Mouse (Mus musculus) Patski (cell line): ENCODE measurements around the gene Pdik1l. TPM values are rescaled to one million over a fixed set of nuclear protein-coding genes. Genes with fewer than 3 reads are reported as not detected.
A peak's percentile ranks its signal among the peaks of the same experiment; 100 is the strongest.

Experiments
- ATAC-seq: fragments of 100-300 bp; one replicate; pipeline ENCODE4 v1.8.0; 2021
- CTCF ChIA-PET: fragments of 350-600 bp; sonication (Branson Sonifier 250); formaldehyde crosslinking; loops from one replicate; lab custom pipeline; 2022; ENCODE audit warnings: inconsistent platforms; lab: Charles Lee
- POLR2A ChIA-PET: fragments of 350-600 bp; sonication (Branson Sonifier 250); formaldehyde crosslinking; loops from one replicate; lab custom pipeline; 2022; ENCODE audit warnings: antibody characterized with exemption, inconsistent platforms; lab: Charles Lee
- DNase-seq: peaks from one replicate; pipeline ENCODE4 v3.0.0-alpha.2; 2011; ENCODE audit warnings: low read depth, low spot score
- H3K27me3 ChIP-seq: fragments of 371-371 bp; one replicate; pipeline ENCODE4 v1.5.1; 2021
- CTCF ChIP-seq: fragments of 100-300 bp; IDR thresholded peaks from one replicate; pipeline ENCODE4 v1.5.1; 2021
- in situ Hi-C: fragments of 300-500 bp; cut with MboI; formaldehyde crosslinking; loops from 3 replicates; pipeline ENCODE4 v1.11.1; 2018; ENCODE audit warnings: low pct_unique_long_range_greater_than_20kb, mixed read lengths
- polyA plus RNA-seq: library from polyadenylated mRNA; unstranded; gene quantifications from one replicate; pipeline ENCODE4 v1.2.3, GENCODE M21; 2021

Pdik1l gene
- polyA plus RNA-seq, 1 experiment from 2014 or later: 8.7 TPM

- ATAC-seq: no peak
- in situ Hi-C loops: no loop called here
- no peaks in the 10 kb centered on the region for H3K27me3 ChIP-seq
- ChIA-PET POLR2A (no interaction called here), CTCF (interaction anchor here (1.7 kb wide), 1 partner anchor 18 kb away, joined by 3 read pairs; no protein-coding TSS in a partner anchor)
- no peak for TF ChIP-seq CTCF
- no peak for DNase-seq
Observed at GRCm38 (mm10) chr4:134238686-134239085, 49.0 kb downstream of the Pdik1l start.

- ATAC-seq (peak; percentile 44), DNase-seq (no peak)
- no peak for TF ChIP-seq CTCF
- ChIA-PET CTCF (interaction anchor here (0.9 to 1.7 kb wide), 2 partner anchors 17 to 51 kb away, joined by 3 to 4 read pairs; partner anchors contain the start of gene Cep85), POLR2A (no interaction called here)
- in situ Hi-C loops: no loop called here
- H3K27me3 ChIP-seq: no peaks in the 10 kb centered on the region
Observed at GRCm38 (mm10) chr4:134238279-134238651, 49.4 kb downstream of the Pdik1l start, which contains the start of gene Cnksr1. Gene Cnksr1, minus strand, starts transcription at chr4:134238399.

- in situ Hi-C loops: no loop called here
- ChIA-PET POLR2A (no interaction called here), CTCF (interaction anchor here (0.9 to 1.7 kb wide), 2 partner anchors 17 to 51 kb away, joined by 3 to 4 read pairs; partner anchors contain the start of gene Cep85)
- TF ChIP-seq CTCF: no peak
- ATAC-seq (no peak), DNase-seq (no peak)
- no peaks in the 10 kb centered on the region for H3K27me3 ChIP-seq
Observed at GRCm38 (mm10) chr4:134237582-134238278, 50.0 kb downstream of the Pdik1l start.

DNA sequence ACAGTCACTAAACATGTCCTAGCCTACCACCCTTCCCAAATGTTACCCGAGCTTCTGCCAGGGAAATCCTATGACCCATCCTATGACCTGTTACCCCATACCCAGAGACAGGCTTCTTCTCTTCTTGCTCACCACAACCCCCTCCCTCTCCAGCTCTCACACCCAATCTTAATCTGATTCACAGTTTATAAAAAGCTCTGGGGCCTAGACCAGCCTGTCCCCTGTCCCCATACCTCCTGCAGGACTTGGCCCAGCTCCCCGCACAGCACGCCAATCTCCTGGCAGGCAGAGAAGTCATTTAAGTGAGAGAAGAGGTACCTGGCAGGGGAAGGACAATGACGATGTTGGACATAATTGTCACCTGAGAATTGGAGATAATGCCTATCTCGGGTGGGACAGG lies 52.8 kb downstream of the Pdik1l start:
- POLR2A ChIA-PET: no interaction called here
- in situ Hi-C loops: no loop called here
- DNase-seq (no peak), ATAC-seq (no peak)
- CTCF ChIA-PET: no interaction called here
- no peaks in the 10 kb centered on the region for H3K27me3 ChIP-seq
- no peak for TF ChIP-seq CTCF

- no peaks in the 10 kb centered on the region for H3K27me3 ChIP-seq
- no peak for ATAC-seq
- in situ Hi-C loops: no loop called here
- CTCF ChIA-PET: interaction anchor here (1.2 kb wide), 1 partner anchor 11 kb away, joined by 3 read pairs; no protein-coding TSS in a partner anchor
- no peak for TF ChIP-seq CTCF
- DNase-seq: no peak
- POLR2A ChIA-PET: no interaction called here
Observed at GRCm38 (mm10) chr4:134230431-134230830, 57.3 kb downstream of the Pdik1l start.

GRCm38 (mm10) chr4:134227194-134227593 lies 60.5 kb downstream of the Pdik1l start, which contains the start of gene Catsper4:
Gene Catsper4, minus strand, starts transcription at chr4:134227383.
- in situ Hi-C loops: no loop called here
- POLR2A ChIA-PET: no interaction called here
- CTCF ChIA-PET: interaction anchor here (1.4 kb wide), 1 partner anchor 40 kb away, joined by 3 read pairs; the partner anchor contains the start of gene Cep85

More at GRCm38 (mm10) chr4:134227194-134227593, 60.5 kb downstream of the Pdik1l start, which contains the start of gene Catsper4:
- no peak for TF ChIP-seq CTCF
- ATAC-seq (no peak), DNase-seq (no peak)
- H3K27me3 ChIP-seq: no peaks in the 10 kb centered on the region

Other genes starting within 250 kb of the Pdik1l start
- gene Zfp683, start 234.1 kb downstream of the Pdik1l start, polyA plus RNA-seq: not detected
- gene Crybg2, start 227.1 kb downstream of the Pdik1l start, polyA plus RNA-seq: 0.18 TPM
- gene Cd52, start 192.8 kb downstream of the Pdik1l start, polyA plus RNA-seq: not detected
- gene Ubxn11, start 185.3 kb downstream of the Pdik1l start, polyA plus RNA-seq: 10.0 TPM
- 207 TPM for gene Sh3bgrl3, start 159.1 kb downstream of the Pdik1l start, polyA plus RNA-seq
- 20.9 TPM for gene Cep85, start 100.8 kb downstream of the Pdik1l start, polyA plus RNA-seq
- not detected for gene Gm7534, start 84.9 kb downstream of the Pdik1l start, polyA plus RNA-seq
- gene Catsper4, start 60.5 kb downstream of the Pdik1l start, polyA plus RNA-seq: 0.10 TPM
- gene Cnksr1, start 49.5 kb downstream of the Pdik1l start, polyA plus RNA-seq: 2.3 TPM
- 0.23 TPM for gene E130218I03Rik, start 44.2 kb downstream of the Pdik1l start, polyA plus RNA-seq
- gene Zfp593, start 42.3 kb downstream of the Pdik1l start, polyA plus RNA-seq: 10.4 TPM
- not detected for gene Gm30191, start 41.0 kb downstream of the Pdik1l start, polyA plus RNA-seq
- gene Grrp1, start 33.8 kb downstream of the Pdik1l start, polyA plus RNA-seq: not detected
- 0.36 TPM for gene Trim63, start 27.2 kb upstream of the Pdik1l start, polyA plus RNA-seq
- not detected for gene Slc30a2, start 55.3 kb upstream of the Pdik1l start, polyA plus RNA-seq
- 0.98 TPM for gene Extl1, start 96.0 kb upstream of the Pdik1l start, polyA plus RNA-seq
- gene Pafah2, start 108.4 kb upstream of the Pdik1l start, polyA plus RNA-seq: 36.0 TPM
- gene Stmn1, start 180.4 kb upstream of the Pdik1l start, polyA plus RNA-seq: 204 TPM
- gene Paqr7, start 208.8 kb upstream of the Pdik1l start, polyA plus RNA-seq: 4.3 TPM
- 6.1 TPM for gene Aunip, start 223.1 kb upstream of the Pdik1l start, polyA plus RNA-seq
- gene Mtfr1l, start 247.5 kb upstream of the Pdik1l start, polyA plus RNA-seq: 69.4 TPM